Mouse (Mus musculus) small intestine, adult 2 months (tissue): ENCODE data around the gene Gabrb1.

Experiments
- CTCF ChIP-seq: fragments of 200-500 bp; IDR thresholded peaks from 2 replicates; pipeline ENCODE4 v1.5.1; 2012; ENCODE audit warnings: low read depth, mild to moderate bottlenecking, control low read depth, inconsistent platforms, low read length, moderate library complexity, mixed read lengths; ENCODE audit not compliant: insufficient replicate concordance, insufficient read length; ENCODE audit errors: extremely low read depth
- POLR2A ChIP-seq: fragments of 200-500 bp; IDR thresholded peaks from 2 replicates; pipeline ENCODE4 v1.6.1; 2012; ENCODE audit warnings: low read depth, mild to moderate bottlenecking, control low read depth, inconsistent platforms, low read length, moderate library complexity

- TF ChIP-seq CTCF (no peak), POLR2A (no peak)
These were observed 193 bp downstream of the Gabrb1 start, which contains the start of gene Gabra4 for GRCm38 (mm10) chr5:71658115-71658497.
